Mouse (Mus musculus) A20 (cell line): ENCODE data around the gene Gmpr.
"Not testable (repeated sequence)": the region's sequence is repeated elsewhere in the genome, so short reads cannot be mapped to it uniquely, and the experiment has no call there.

ENCODE experiments used
- DNase-seq: peaks from one replicate; pipeline ENCODE4 v3.0.0-alpha.2; 2011; ENCODE audit warnings: low read depth, low spot score

Gene Gmpr

DNA sequence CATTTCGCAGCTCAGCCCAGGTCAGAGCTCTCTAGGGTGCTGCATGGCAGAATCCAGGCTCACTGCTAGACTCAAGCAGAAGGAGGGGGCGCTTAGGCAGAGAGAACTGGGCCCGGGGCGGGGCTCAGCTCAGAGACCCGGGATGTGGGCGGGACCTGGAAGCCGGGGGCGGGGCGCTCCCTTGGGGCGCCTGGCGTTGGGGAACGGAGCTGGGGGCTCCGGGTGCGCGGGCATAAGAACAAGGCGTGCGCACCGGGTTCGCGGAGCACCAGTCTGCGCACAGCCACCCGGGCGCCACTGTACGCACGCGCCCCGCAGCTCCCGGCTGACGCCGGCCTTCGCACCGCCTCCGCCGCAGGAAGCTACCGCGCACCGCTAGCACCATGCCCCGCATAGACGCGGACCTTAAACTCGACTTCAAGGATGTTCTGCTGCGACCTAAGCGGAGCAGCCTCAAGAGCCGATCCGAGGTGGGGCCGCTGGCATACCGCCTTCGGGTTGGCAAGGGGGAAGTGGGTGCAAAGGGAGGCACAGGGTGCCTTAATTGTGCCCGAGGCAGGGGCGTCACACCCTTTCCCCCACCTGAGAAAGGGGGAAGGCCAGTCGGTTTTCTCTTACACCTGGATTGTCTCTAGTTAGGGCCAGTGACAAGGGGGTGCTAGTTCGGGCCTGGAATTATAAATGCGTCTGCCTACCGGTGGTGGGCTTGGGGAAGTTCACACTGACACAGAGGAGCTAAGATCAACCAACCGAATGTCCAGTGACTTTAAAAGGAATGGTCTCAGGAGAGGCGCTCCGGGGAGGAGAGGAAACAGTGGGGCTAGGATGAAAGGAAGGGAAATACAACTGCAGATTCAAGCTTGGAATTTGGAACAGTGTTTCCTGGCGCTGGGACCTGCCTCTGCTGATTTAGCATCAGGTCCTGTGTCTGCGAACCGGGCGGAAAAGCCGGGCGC, at the start of gene Gmpr:
Gmpr (plus strand) TSS at position 171 of the 956 bp plus-strand sequence.
- no peak for DNase-seq

DNA sequence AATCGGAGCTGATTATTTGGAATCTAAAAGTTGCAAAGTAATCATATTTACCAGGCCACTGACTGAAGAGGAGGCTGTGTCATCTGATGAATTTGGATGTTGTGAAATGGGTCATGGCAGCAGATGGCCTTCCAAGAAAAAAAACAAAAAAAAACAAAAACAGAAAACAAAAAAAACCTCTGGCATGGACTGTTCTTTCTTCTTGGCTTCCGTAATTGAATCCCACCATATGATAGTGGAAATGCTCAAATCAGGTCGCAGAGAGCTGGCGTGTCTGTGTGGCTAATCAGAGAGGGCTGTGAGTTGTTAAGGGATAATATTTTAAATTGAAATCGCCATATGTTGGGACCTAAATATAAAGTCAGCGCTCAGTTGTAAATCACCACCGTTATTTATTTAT, 49.8 kb upstream of the Gmpr start:
- no peak for DNase-seq

GRCm38 (mm10) chr13:45460177-45460576, 47.1 kb upstream of the Gmpr start:
- DNase-seq: no peak

DNA sequence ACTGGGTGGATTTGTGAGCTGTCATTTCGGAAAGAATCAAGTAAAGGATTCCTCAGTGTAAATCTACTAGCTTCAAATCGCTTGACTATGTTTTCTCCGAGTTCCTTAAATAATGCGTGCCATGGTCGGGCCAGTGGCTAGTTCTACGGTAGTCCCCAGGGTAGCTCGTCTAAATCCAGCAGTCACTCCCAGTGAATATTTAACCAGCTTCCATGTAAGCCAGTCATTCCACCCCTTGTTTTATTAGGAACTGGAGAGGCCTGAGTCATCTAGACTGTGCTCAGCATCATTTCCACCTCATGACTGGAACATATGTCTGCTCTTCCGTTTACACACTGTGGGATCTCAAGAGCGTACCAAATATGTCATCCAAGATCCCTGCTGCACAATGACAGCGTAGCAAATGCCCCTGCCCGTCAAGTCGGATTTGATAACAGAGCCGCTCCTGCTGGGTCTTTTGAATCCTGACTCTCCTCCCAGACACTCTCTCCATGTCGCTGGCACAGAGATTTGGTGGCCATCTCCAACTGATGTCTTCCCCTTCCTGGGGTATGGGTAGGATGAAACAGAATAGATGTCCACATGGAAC, 45.8 kb upstream of the Gmpr start:
- DNase-seq: no peak

- no peak for DNase-seq
Observed at GRCm38 (mm10) chr13:45465616-45466015, 41.6 kb upstream of the Gmpr start.

DNA sequence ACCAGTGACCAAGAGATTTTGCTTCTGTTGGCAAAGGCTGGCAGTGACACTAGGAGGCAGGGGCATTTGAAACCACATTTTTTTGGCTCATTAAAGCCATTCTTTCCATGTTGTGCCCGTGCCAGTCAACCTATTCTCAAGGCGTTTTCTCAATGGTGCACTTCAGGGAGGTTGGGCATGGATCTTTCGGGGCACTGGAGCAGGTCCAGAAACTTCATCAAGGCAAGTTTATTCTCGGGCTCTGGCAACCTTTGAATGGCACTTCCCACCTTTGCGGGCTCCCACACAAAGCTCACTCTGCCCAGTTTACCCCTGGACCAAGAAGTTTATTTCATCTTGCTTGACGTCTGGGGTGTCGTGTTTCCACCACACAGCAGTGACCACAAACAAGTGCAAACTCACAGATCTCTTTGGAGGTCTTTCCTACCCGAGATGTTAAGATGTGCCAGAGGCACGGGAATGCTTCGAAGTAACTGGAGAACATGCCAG, 41.2 kb upstream of the Gmpr start:
- DNase-seq: no peak

DNA sequence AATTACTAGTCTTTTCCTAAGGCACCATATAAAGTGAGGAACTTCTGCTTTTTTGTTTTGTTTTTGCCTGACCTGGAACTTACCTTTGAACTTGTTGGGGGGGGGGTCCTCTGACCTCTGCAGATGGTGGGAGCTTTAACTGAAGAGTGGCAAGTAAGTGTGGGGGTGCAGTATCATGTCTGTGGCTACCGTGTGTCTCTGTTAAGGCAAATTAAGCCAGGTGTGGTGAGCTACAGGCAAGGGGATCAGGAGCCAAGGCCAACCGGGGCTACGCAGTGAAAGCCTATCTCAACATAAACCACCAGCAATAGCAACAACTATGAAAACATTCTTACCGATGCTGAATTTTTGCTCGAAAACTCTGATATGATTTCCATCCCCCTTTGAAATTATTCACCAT, 38.5 kb upstream of the Gmpr start:
- peak; percentile 89 for DNase-seq

- DNase-seq: peak; percentile 87
Observed at GRCm38 (mm10) chr13:45469481-45470301, 37.6 kb upstream of the Gmpr start.

DNA sequence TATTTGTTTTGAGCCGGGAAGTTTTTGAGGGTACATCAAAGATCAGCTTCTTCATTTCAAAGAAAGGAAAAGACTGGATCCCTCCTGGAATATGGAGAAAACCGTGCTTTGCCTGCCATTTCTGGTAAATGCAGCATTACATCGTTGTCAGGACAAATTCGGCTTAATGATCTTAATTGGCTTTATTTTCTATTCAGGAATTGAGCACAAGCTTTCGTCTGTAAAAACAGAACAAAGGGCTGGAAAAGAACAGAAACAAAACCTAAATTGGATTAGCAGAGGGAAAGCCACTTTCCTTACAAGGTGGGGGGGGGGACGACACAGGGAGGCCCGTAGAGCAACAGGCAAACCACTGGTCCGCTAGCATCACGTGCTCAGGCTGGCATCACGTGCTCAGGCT, 33.9 kb upstream of the Gmpr start:
- no peak for DNase-seq

DNA sequence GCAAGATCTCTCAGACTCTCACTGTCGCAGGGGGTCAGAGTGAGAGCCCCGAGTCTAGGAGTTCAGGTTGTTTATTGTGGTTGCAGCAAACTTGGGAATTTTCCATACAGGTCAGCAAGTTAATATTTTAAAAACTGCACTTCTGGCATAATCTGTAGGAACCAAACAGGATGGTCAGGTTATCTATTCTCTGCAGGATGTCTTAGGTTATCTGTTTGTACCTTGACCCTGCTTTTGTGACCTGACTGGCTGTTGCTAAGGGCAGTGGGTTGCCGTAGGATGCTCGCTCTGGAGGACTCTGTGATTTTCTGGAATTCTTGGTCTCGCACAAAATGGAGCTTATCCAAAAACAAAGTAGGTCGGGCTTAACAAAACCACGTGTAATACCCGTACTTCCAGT, 31.9 kb upstream of the Gmpr start:
- no peak for DNase-seq

GRCm38 (mm10) chr13:45477183-45477582, 30.1 kb upstream of the Gmpr start:
- peak; percentile 72 for DNase-seq

GRCm38 (mm10) chr13:45479951-45480350, 27.3 kb upstream of the Gmpr start:
- DNase-seq: no peak

DNA sequence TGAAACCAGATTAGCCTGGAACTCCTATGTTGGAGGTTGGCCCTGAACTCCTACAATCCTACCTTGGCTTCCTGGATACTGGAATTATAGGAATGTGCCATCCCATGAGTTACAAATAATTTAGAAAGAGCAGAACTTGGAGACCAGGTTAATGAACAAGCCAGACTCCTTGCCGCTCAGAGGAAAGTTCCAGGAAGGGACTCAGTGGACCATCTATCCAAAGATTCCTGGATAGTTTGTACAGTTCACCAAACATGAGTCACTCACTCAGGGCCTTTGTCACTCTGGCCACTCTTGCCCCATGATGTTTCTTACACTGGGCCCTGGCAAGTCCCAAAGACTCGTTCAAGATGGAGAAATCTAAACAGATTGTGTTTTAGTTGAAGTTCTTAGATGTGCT, 24.0 kb upstream of the Gmpr start:
- DNase-seq: no peak

- not testable (repeated sequence) for DNase-seq
Observed at GRCm38 (mm10) chr13:45483949-45484348, 23.3 kb upstream of the Gmpr start.

GRCm38 (mm10) chr13:45485602-45486001, 21.6 kb upstream of the Gmpr start:
- no peak for DNase-seq

- no peak for DNase-seq
Observed at GRCm38 (mm10) chr13:45486598-45486997, 20.6 kb upstream of the Gmpr start.

DNA sequence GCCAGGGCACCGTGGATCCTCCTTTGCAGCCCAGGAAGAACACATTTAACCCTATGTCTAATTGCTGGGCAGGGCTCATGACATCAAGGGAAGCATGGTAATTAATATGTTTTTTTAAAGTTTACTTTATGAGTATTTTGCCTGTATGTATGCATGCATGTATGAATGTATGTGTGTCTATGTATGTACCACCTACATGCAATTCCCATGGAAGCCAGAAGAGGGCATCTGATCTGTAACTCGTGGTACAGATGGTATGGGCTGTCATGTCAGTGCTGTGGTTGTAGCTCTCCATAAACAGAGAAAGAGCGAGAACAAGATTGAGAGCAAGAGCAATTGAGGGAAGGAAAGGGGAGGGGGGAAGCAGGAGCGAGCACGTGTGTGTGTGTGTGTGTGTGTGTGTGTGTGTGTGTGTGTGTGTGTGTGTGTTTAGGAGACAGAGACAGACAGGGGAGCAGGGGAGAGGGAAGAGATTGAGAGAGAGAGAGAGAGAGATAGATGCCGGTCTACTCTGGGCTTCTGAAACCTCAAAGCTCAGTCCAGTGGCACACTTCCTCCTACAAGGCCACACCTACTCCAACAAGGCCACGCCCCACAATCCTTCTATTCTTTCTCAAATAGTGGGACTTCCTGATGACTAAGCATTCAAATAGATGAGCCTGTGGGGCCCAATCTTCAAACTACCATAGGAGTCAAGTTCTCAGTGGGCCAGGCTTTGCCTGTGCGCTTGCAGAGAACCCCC, 15.1 kb upstream of the Gmpr start:
- peak; percentile 49 for DNase-seq

DNA sequence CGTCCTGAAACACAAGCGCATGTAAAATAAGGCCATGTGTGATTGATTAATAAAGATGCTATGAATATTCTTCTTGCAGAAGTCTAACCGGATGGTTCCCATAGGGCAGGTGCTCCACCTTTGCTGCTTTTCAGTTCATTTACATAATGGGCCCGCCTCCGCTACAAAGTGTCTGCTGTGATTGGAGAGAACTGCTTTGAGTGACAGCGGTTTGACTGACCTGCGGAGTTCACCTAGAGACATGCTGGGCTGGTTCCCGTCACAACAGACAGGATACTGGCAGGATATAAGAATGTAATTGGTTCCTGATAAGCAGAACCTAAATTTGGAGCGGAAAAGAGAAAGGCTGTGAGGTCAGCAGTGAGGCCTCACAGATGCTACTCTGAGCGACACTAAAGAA, 13.4 kb upstream of the Gmpr start:
- no peak for DNase-seq

DNA sequence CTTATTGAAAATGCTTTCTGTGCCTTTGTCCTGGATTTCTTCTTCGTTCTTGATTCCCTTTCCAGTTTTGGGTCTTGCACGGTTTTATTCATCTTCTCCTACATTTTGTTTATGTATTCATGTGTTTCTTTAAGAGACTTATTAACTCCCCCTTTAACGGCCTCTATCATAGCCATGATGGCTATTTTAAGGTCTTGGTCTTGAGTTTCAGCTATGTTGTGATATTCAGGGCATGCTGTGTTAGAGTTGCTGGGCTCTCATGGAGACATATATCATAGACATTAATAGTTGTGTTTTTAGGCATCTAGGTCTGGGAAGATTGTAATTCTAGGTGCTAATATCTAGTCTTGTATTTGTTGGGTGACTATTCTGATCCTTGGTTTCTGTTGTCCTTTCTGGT, 8.6 kb upstream of the Gmpr start:
- no peak for DNase-seq

DNA sequence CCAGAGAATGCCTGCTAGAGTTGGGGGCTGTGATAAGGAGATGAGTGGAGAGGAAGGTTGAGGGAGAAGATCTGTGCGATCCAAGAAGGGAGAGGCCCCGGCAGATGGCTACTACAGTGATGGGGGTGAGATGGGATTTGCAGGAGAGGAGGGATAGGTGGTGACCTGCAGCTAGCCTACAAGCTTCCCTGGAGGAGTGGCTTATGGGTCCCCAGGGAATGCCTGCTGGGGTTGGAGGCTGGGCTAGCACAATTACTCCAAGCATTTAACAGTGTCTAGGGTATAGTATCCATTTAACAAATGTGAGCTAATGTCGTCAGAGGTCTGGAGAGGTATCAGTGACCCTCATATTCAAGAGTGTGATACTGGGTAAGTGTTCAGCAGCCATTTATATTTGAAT, 7.9 kb upstream of the Gmpr start:
- DNase-seq: no peak

GRCm38 (mm10) chr13:45499906-45500305, 7.3 kb upstream of the Gmpr start:
- no peak for DNase-seq
